Mouse (Mus musculus): Measurements from ENCODE around the gene Smim20.

DNA sequence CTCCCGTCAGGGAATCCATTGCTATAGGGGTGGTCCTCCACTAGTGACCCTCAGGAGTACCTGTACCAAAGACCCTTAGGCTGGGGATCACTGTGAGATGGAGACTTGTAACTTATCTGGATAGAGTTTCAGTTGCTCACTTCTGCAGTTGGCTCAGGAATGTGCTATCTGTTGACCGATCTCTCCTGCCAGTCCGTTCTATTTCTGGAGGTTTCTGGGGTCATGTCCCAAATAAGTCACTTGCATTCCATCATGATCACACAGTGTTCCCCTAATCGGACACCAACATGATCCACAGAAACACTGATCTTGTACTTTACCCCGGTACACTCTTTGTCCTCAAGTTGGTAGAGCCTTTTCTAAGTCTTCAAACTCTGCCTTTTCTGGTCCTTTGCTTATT is 40.6 kb downstream of the Smim20 start:
- TF ChIP-seq CTCF (IDR thresholded peaks at IDR 0.05; ENCODE audit: extremely low read depth, insufficient read depth, insufficient read length, insufficient replicate concordance) = no peak
- no peak for TF ChIP-seq POLR2A (IDR thresholded peaks at IDR 0.05; ENCODE audit: low read depth, low read length)

Measured in spleen, adult 2 months (tissue).